Mouse (Mus musculus) cerebellum, adult 2 months (tissue): ENCODE data around the gene Tmc1. TPM values are rescaled to one million over a fixed set of nuclear protein-coding genes. Genes with fewer than 3 reads are reported as not detected.
A peak's percentile ranks its signal among the peaks of the same experiment; 100 is the strongest.

Experiments used
- DNase-seq, 2 experiments: peaks; one replicate each; pipeline ENCODE4 v3.0.0; 2021
- H3K27ac ChIP-seq: fragments of 200-500 bp; 2 replicates; pipeline ENCODE4 v1.5.1; 2012; ENCODE audit warnings: low read length, control low read depth, inconsistent platforms; ENCODE audit not compliant: insufficient read depth
- H3K27me3 ChIP-seq: fragments of 200-500 bp; 2 replicates; pipeline ENCODE4 v1.6.1; 2012; ENCODE audit warnings: inconsistent platforms, mild to moderate bottlenecking, low read length, moderate library complexity; ENCODE audit not compliant: control insufficient read depth, insufficient read depth
- H3K4me1 ChIP-seq: fragments of 200-500 bp; 2 replicates; pipeline ENCODE4 v1.6.1; 2011; ENCODE audit warnings: low read length; ENCODE audit not compliant: control insufficient read depth, insufficient read depth
- H3K4me3 ChIP-seq: fragments of 200-500 bp; replicated peaks from 2 replicates; pipeline ENCODE3; 2011; ENCODE audit warnings: mild to moderate bottlenecking, low read depth, low read length, control low read depth; ENCODE audit not compliant: insufficient read depth
- CTCF ChIP-seq: fragments of 200-500 bp; IDR thresholded peaks from 2 replicates; pipeline ENCODE4 v1.5.1; 2011; ENCODE audit warnings: low read depth, mild to moderate bottlenecking, control low read depth, low read length, moderate library complexity, borderline replicate concordance; ENCODE audit not compliant: insufficient read depth
- POLR2A ChIP-seq: fragments of 200-500 bp; IDR thresholded peaks from 2 replicates; pipeline ENCODE4 v1.6.1; 2011; ENCODE audit warnings: low read length, control low read depth, borderline replicate concordance; ENCODE audit not compliant: insufficient read depth
- WGBS: fragments of 180-500 bp; shearing (Covaris S2); methylation state at CpG from one replicate; pipeline ENCODE4 v1.1.7; 2018; 5-methylcytosine and 5-hydroxymethylcytosine counted together
- polyA plus RNA-seq: library from polyadenylated mRNA; depleted of rRNA; stranded (reverse); fragments of >200 nt; gene quantifications from 2 replicates; pipeline ENCODE4 v1.2.3, GENCODE M21; 2012; rRNA removed

Gene Tmc1
- polyA plus RNA-seq, 1 experiment: 0.08 TPM

DNA sequence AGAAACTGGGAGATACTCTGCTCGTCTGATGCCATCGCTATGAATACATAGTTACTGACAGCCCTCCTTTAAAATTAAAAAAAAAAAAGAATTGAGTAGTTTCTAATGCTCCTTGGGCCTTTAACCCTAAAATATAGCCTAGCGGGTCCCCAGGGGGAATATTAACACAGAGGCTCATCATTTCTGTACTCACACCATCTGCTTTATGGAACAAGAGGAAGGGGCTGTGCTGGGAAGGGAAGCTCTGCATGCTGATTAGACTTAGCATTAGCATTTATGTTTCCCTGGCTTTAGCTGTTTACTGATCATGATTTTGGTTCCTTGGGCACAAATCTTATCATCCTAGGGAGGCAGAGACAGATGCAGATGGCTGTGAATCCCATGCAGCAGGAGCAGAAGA is 159.0 kb downstream of the Tmc1 start:
- no peak for TF ChIP-seq CTCF
- TF ChIP-seq POLR2A: no peak
- 81% methylated on average over 3 of the region's 3 CpGs for WGBS
- Histone ChIP-seq H3K27ac (no peak overlapping the region), H3K4me3 (no peak overlapping the region), H3K4me1 (no peaks in the 10 kb centered on the region), H3K27me3 (no peaks in the 10 kb centered on the region)
- DNase-seq: no peak

DNA sequence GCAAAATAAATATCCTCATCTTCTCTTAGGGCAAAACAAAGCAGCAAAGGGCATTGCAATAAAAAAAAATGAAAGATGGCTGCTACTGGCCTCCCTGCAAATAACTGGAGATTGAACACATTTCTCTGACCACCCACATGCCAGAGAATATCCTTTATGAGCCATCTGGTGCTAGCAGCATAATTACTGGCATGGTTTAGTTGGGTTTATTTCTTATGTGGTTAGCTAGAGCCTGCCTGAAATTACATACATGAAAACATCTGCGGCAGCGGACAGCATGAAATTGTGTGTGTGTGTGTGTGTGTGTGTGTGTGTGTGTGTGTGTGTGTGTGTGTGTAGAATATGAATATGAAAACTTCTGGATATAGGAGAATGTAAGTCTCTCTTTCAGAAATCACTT is 161.2 kb downstream of the Tmc1 start:
- Histone ChIP-seq H3K27ac (no peak overlapping the region), H3K27me3 (no peaks in the 10 kb centered on the region), H3K4me3 (no peak overlapping the region), H3K4me1 (no peaks in the 10 kb centered on the region)
- 41% methylated on average over 2 of the region's 2 CpGs for WGBS
- no peak for DNase-seq
- TF ChIP-seq POLR2A (no peak), CTCF (no peak)

DNA sequence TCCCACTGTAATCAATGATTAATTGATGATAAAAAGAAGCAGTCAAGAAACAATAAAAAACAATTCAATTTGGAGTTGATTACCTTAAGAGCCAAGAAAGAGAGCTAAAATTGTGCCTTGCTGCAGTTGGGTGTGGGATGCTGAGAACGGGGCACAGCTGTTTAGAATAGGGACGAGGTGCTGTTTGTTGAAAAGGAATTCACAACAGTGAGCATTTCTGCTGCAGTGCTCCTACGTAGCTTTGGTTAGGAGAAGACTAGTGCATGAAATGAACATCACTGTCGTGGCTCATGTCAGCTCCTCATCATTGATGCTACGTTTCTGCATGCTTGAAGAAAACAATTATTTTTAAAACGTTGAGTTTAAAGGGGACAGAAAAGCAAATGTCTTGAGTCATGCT is 166.7 kb downstream of the Tmc1 start:
- DNase-seq: no peak
- Histone ChIP-seq H3K27ac (no peak overlapping the region), H3K4me1 (no peaks in the 10 kb centered on the region), H3K4me3 (no peak overlapping the region), H3K27me3 (no peaks in the 10 kb centered on the region)
- WGBS: 80% methylated on average over 6 of the region's 6 CpGs
- no peak for TF ChIP-seq POLR2A
- TF ChIP-seq CTCF: no peak

DNA sequence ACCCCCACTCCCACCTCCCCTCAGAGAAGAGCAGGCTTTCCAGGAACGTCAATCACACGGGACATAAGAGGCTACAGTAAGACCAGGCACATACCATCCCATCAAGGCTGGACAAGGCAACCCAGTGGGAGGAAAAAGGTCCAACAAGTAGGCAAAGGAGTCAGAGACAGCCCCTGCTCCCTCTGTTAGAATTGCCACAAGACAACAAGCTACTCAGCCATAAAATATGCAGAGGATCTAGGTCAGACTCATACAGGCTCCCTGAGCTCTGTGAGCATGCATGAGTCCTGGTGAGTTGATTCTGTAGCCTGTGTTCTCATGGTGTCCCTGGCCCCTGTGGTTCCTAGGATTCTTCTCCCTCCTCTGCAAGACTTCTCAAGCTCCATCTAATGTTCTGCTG is 178.3 kb downstream of the Tmc1 start:
- H3K27ac ChIP-seq: no peak overlapping the region
- no peaks in the 10 kb centered on the region for H3K27me3 ChIP-seq
- no peaks in the 10 kb centered on the region for H3K4me1 ChIP-seq
- DNase-seq: no peak
- no peak for TF ChIP-seq POLR2A
- no peak for TF ChIP-seq CTCF
- no peak overlapping the region for H3K4me3 ChIP-seq
- WGBS: 57% methylated on average over 2 of the region's 2 CpGs

DNA sequence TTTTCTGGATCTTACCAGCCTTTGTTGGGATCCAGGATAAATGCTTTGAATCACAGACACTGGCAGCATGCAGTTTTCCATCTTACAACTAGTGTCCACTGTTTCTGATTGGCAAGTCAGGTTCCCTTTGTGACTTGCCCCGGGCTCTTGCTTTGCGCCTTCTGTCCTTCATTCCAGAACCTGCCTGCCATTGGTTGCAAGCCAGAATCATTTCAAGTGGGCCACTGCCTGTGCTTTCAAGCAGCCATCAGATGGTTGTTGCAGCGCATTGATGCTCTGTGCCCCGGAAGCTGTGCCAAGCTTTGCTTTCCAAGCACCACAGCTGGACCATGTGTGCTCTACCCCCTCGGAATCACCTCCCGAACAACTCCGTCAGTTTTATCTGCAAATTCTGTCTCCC is 180.1 kb downstream of the Tmc1 start:
- peak; percentile 7 to 23 for DNase-seq
- Histone ChIP-seq H3K4me1 (no peaks in the 10 kb centered on the region), H3K27me3 (no peaks in the 10 kb centered on the region), H3K4me3 (no peak overlapping the region), H3K27ac (no peak overlapping the region)
- TF ChIP-seq POLR2A: no peak
- no peak for TF ChIP-seq CTCF
- WGBS: 11% methylated on average over 7 of the region's 7 CpGs

DNA sequence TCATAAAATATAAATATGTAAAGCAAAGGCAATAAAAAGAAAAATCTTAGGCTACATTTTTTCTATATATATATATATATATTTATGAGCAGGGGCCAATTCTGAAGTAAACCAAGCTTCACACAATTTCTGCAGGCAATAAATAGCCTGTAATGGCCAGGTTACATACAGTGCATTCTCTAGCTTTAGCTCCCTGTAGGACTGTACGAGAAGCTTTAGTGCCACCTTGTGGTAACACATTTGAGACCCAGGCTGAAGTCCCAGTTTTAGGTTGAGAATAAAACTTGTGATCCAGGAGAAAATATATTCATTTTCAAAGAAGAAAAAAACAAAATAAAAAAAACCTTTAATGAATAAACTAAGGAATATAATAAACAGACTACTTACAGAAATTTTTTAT is 189.8 kb downstream of the Tmc1 start:
- H3K27me3 ChIP-seq: no peaks in the 10 kb centered on the region
- DNase-seq: no peak
- 18% methylated on average over 1 of the region's 1 CpGs for WGBS
- TF ChIP-seq CTCF (peak; percentile 20; the same call in 1 of the 2 replicates), POLR2A (no peak)
- no peak overlapping the region for H3K27ac ChIP-seq
- no peak overlapping the region for H3K4me3 ChIP-seq
- H3K4me1 ChIP-seq: no peaks in the 10 kb centered on the region

DNA sequence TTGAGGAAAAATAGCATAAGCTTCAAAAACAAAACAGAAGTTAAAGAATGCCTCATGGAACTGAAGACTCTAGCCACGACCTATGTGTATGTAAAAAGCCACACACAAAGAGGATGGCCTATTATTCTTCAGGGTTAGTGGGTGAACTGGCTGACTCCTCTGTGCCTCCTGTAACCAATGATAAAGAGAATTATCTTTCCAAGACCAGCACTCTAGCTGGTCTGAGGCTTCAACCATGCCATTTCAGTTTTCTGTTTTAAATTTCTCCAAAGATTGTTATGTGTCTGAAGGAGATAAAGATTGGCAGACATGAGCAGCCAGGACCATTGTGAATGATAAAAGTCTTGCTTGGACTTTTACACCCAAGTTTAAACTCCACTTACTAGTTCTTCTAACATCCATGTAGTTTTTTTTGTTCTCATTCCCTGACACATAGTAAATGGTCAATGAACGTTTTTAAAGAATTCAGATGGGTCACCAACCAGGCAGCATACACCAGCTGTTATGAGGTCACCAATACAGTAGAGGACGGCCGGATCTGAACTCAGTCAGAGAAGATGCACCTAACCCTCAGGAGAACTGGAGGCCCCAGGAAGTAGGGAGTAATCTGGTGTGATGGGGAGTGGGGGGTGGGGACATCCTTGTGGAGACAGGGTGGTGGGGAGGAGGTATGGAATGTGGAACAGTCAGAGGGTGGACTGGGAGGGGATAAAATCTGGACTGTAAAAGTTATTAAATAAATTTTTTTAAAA is 192.2 kb downstream of the Tmc1 start:
- Histone ChIP-seq H3K27me3 (no peaks in the 10 kb centered on the region), H3K4me3 (no peak overlapping the region), H3K4me1 (no peaks in the 10 kb centered on the region), H3K27ac (no peak overlapping the region)
- WGBS: 52% methylated on average over 4 of the region's 4 CpGs
- DNase-seq: no peak
- TF ChIP-seq CTCF (no peak), POLR2A (no peak)

DNA sequence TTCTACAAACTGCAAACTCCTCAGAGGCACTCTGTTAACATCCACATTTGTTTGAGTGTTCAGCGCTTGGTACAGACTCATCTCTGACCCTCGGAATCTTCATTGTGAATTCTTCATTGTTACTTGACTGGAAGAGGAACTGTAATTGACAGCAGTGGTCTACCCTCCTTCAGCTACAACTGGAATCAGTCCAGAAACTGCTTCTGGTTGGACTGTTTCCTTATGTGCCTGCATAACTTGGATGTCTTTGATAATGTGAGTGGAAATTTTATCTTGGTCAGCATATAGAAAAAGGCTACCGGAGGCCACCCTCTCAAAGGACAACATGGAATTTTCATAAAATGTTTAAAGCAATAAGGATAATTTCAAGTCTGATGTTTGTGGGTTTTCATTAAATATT is 192.9 kb downstream of the Tmc1 start:
- DNase-seq: no peak
- no peak for TF ChIP-seq POLR2A
- WGBS: 16% methylated on average over 3 of the region's 3 CpGs

DNA sequence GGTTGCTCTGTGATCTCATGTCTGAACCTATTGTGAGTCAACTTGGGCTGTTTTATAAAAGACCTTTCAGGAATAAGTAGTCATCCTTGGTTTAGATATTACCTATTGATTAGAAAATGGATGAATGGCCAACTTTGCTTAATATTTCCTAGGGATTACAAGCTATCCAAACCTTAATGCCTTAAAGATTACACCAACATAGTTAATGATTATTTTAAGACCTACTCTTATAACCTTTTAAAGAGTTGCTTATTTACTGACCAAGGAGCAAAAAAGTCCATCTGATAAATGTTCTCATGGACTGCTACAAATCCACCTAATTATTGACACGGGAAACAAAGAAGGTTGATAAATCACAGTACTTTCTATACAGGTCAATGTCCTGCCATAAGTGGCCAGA is 209.4 kb downstream of the Tmc1 start:
- no peak for DNase-seq
- 88% methylated on average over 1 of the region's 1 CpGs for WGBS
- Histone ChIP-seq H3K4me3 (no peak overlapping the region), H3K4me1 (no peaks in the 10 kb centered on the region), H3K27ac (no peak overlapping the region), H3K27me3 (no peaks in the 10 kb centered on the region)
- no peak for TF ChIP-seq POLR2A
- TF ChIP-seq CTCF: no peak

More for the DNA sequence above, 192.9 kb downstream of the Tmc1 start:
- H3K4me3 ChIP-seq: no peak overlapping the region
- no peaks in the 10 kb centered on the region for H3K4me1 ChIP-seq
- H3K27ac ChIP-seq: no peak overlapping the region
- no peaks in the 10 kb centered on the region for H3K27me3 ChIP-seq

Other genes with a start within 250 kb of the Tmc1 start
- 0.62 and 0.90 TPM in 2 replicates for gene Aldh1a7, start 226.6 kb downstream of the Tmc1 start, polyA plus RNA-seq